Mouse (Mus musculus) thymus, adult 2 months (tissue): Measurements from ENCODE around the gene Gemin2.

Experiments used
- CTCF ChIP-seq: fragments of 200-500 bp; IDR thresholded peaks from 2 replicates; pipeline ENCODE4 v1.5.1; 2012; ENCODE audit warnings: mild to moderate bottlenecking, control low read depth, low read length, moderate library complexity, borderline replicate concordance; ENCODE audit not compliant: control insufficient read depth, poor library complexity, insufficient read depth; ENCODE audit errors: extremely low read depth
- POLR2A ChIP-seq: fragments of 200-500 bp; IDR thresholded peaks from 2 replicates; pipeline ENCODE4 v1.6.1; 2012; ENCODE audit warnings: mild to moderate bottlenecking, low read length, control low read depth, moderate library complexity; ENCODE audit not compliant: control insufficient read depth, poor library complexity, insufficient read depth; ENCODE audit errors: extremely low read depth

GRCm38 (mm10) chr12:59032101-59032500 is 18.9 kb downstream of the Gemin2 start:
- TF ChIP-seq POLR2A (no peak), CTCF (no peak)
